Mouse (Mus musculus) liver (tissue): ENCODE data around the gene Apol10b.
"Not testable (repeated sequence)": the region's sequence is repeated elsewhere in the genome, so short reads cannot be mapped to it uniquely, and the experiment has no call there.

Source experiments
- DNase-seq: peaks from one replicate; pipeline ENCODE4 v3.0.0-alpha.2; 2020; ENCODE audit warnings: mixed read lengths

Gene Apol10b

GRCm38 (mm10) chr15:77595961-77596360 is at the start of gene Apol10b:
Gene Apol10b, minus strand, starts transcription at chr15:77596125.
- DNase-seq: no peak

- DNase-seq: not testable (repeated sequence)
These were observed 47.3 kb upstream of the Apol10b start, which contains the start of gene Apol11b for GRCm38 (mm10) chr15:77643176-77643575. Gene Apol11b, minus strand, starts transcription at chr15:77643286.

GRCm38 (mm10) chr15:77629822-77630221 is 33.9 kb upstream of the Apol10b start:
- DNase-seq: not testable (repeated sequence)

- peak; percentile 8 for DNase-seq
These were observed 32.7 kb upstream of the Apol10b start for GRCm38 (mm10) chr15:77628647-77629046.

GRCm38 (mm10) chr15:77626471-77626870 is 30.5 kb upstream of the Apol10b start:
- DNase-seq: not testable (repeated sequence)

GRCm38 (mm10) chr15:77624710-77625109 is 28.8 kb upstream of the Apol10b start:
- no peak for DNase-seq

GRCm38 (mm10) chr15:77606069-77606468 is 10.1 kb upstream of the Apol10b start:
- DNase-seq: no peak

- DNase-seq: no peak
These were observed 3.0 kb upstream of the Apol10b start, which contains the start of gene Gm36245 for GRCm38 (mm10) chr15:77598958-77599357. Gene Gm36245, plus strand, starts transcription at chr15:77599258.

GRCm38 (mm10) chr15:77598429-77598828 is 2.5 kb upstream of the Apol10b start:
- DNase-seq: no peak

- no peak for DNase-seq
These were observed 2.4 kb downstream of the Apol10b start for GRCm38 (mm10) chr15:77593557-77593956.

- no peak for DNase-seq
These were observed 5.0 kb downstream of the Apol10b start for GRCm38 (mm10) chr15:77590881-77591280.

GRCm38 (mm10) chr15:77588981-77589380 is 6.9 kb downstream of the Apol10b start:
- DNase-seq: no peak

GRCm38 (mm10) chr15:77587026-77587425 is 8.9 kb downstream of the Apol10b start:
- no peak for DNase-seq

- no peak for DNase-seq
These were observed 14.2 kb downstream of the Apol10b start for GRCm38 (mm10) chr15:77581681-77582080.

- DNase-seq: no peak
These were observed 16.6 kb downstream of the Apol10b start for GRCm38 (mm10) chr15:77579311-77579710.

- no peak for DNase-seq
These were observed 17.1 kb downstream of the Apol10b start for GRCm38 (mm10) chr15:77578801-77579200.

GRCm38 (mm10) chr15:77563219-77563618 is 32.7 kb downstream of the Apol10b start:
- no peak for DNase-seq

- no peak for DNase-seq
These were observed 34.1 kb downstream of the Apol10b start, which contains the start of gene 1700025B11Rik for GRCm38 (mm10) chr15:77561792-77562191. Gene 1700025B11Rik, minus strand, starts transcription at chr15:77561892.

- not testable (repeated sequence) for DNase-seq
These were observed 56.7 kb downstream of the Apol10b start for GRCm38 (mm10) chr15:77539221-77539620.
